Mouse (Mus musculus): ENCODE results near the gene Stra6. TPM values are rescaled to one million over a fixed set of nuclear protein-coding genes. Genes with fewer than 3 reads are reported as not detected.

The Stra6 gene
- total RNA-seq, 1 experiment from 2014 or later: not detected

GRCm38 (mm10) chr9:58125085-58125484, 61.5 kb downstream of the Stra6 start:
- no peak for ATAC-seq (replicated peaks; ENCODE audit: low read depth, poor library complexity, severe bottlenecking)

- ATAC-seq (replicated peaks; ENCODE audit: low read depth, poor library complexity, severe bottlenecking): no peak
Measured at GRCm38 (mm10) chr9:58125811-58126210, 62.2 kb downstream of the Stra6 start.

- no peak for ATAC-seq (replicated peaks; ENCODE audit: low read depth, poor library complexity, severe bottlenecking)
Measured at GRCm38 (mm10) chr9:58128926-58129413, 65.4 kb downstream of the Stra6 start.

GRCm38 (mm10) chr9:58129508-58129907, 65.9 kb downstream of the Stra6 start:
- ATAC-seq (replicated peaks; ENCODE audit: low read depth, poor library complexity, severe bottlenecking): no peak

GRCm38 (mm10) chr9:58130909-58131308, 67.3 kb downstream of the Stra6 start:
- no peak for ATAC-seq (replicated peaks; ENCODE audit: low read depth, poor library complexity, severe bottlenecking)

- no peak for ATAC-seq (replicated peaks; ENCODE audit: low read depth, poor library complexity, severe bottlenecking)
Measured at GRCm38 (mm10) chr9:58131735-58132134, 68.1 kb downstream of the Stra6 start.

- ATAC-seq (replicated peaks; ENCODE audit: low read depth, poor library complexity, severe bottlenecking): no peak
Measured at GRCm38 (mm10) chr9:58133893-58134884, 70.6 kb downstream of the Stra6 start.

- no peak for ATAC-seq (replicated peaks; ENCODE audit: low read depth, poor library complexity, severe bottlenecking)
Measured at GRCm38 (mm10) chr9:58134906-58135305, 71.3 kb downstream of the Stra6 start.

GRCm38 (mm10) chr9:58135921-58136321, 72.3 kb downstream of the Stra6 start:
- ATAC-seq (replicated peaks; ENCODE audit: low read depth, poor library complexity, severe bottlenecking): no peak

- ATAC-seq (replicated peaks; ENCODE audit: low read depth, poor library complexity, severe bottlenecking): no peak
Measured at GRCm38 (mm10) chr9:58139947-58140346, 76.4 kb downstream of the Stra6 start.

- no peak for ATAC-seq (replicated peaks; ENCODE audit: low read depth, poor library complexity, severe bottlenecking)
Measured at GRCm38 (mm10) chr9:58143419-58143818, 79.8 kb downstream of the Stra6 start.

- no peak for ATAC-seq (replicated peaks; ENCODE audit: low read depth, poor library complexity, severe bottlenecking)
Measured at GRCm38 (mm10) chr9:58144664-58145063, 81.1 kb downstream of the Stra6 start.

GRCm38 (mm10) chr9:58145417-58145816, 81.8 kb downstream of the Stra6 start:
- no peak for ATAC-seq (replicated peaks; ENCODE audit: low read depth, poor library complexity, severe bottlenecking)

GRCm38 (mm10) chr9:58148806-58149205, 85.2 kb downstream of the Stra6 start:
- no peak for ATAC-seq (replicated peaks; ENCODE audit: low read depth, poor library complexity, severe bottlenecking)

- no peak for ATAC-seq (replicated peaks; ENCODE audit: low read depth, poor library complexity, severe bottlenecking)
Measured at GRCm38 (mm10) chr9:58150733-58151361, 87.3 kb downstream of the Stra6 start.

- no peak for ATAC-seq (replicated peaks; ENCODE audit: low read depth, poor library complexity, severe bottlenecking)
Measured at GRCm38 (mm10) chr9:58153095-58153494, 89.5 kb downstream of the Stra6 start.

GRCm38 (mm10) chr9:58155366-58155765, 91.8 kb downstream of the Stra6 start:
- ATAC-seq (replicated peaks; ENCODE audit: low read depth, poor library complexity, severe bottlenecking): no peak

- ATAC-seq (replicated peaks; ENCODE audit: low read depth, poor library complexity, severe bottlenecking): no peak
Measured at GRCm38 (mm10) chr9:58156819-58157560, 93.4 kb downstream of the Stra6 start.

GRCm38 (mm10) chr9:58157838-58158237, 94.2 kb downstream of the Stra6 start:
- no peak for ATAC-seq (replicated peaks; ENCODE audit: low read depth, poor library complexity, severe bottlenecking)

- no peak for ATAC-seq (replicated peaks; ENCODE audit: low read depth, poor library complexity, severe bottlenecking)
Measured at GRCm38 (mm10) chr9:58158541-58159311, 95.1 kb downstream of the Stra6 start.
